32 mouse cellular contexts compared by ENCODE assay signal in genomic region chr1:85106013-85106412, GRCm38 (mm10). TPM values are rescaled to one million over a fixed set of nuclear protein-coding genes. Genes with fewer than 3 reads are reported as not detected.
"Had no signal": no experiment of that assay in that cellular context is flagged by ENCODE, and none has a peak within 500 bp of the region (broad histone marks: within the 10 kb centered on the region; RNA-seq: fewer than 3 reads in every experiment).

No protein-coding gene starts in this region.

RNA-seq across cellular contexts. Expression of gene A530032D15Rik, which starts 3.6 kb away (rescaled TPM):
- total RNA-seq: forebrain, postnatal 0 days; gastrocnemius, adult 2 months; gastrocnemius, postnatal 10 days; gastrocnemius, postnatal 14 days; gastrocnemius, postnatal 25 days; gastrocnemius, postnatal 36 days; gastrocnemius, postnatal 4 days had no signal
- polyA plus RNA-seq: cortical plate, adult 2 months; embryonic facial prominence, embryonic 10.5 days; embryonic facial prominence, embryonic 11.5 days; embryonic facial prominence, embryonic 12.5 days; embryonic facial prominence, embryonic 13.5 days; embryonic facial prominence, embryonic 14.5 days; embryonic facial prominence, embryonic 15.5 days; erythroblast, embryonic 14.5 days; forebrain, embryonic 10.5 days; forebrain, embryonic 11.5 days; forebrain, embryonic 12.5 days; forebrain, embryonic 13.5 days; forebrain, embryonic 14.5 days; forebrain, embryonic 15.5 days; forebrain, embryonic 16.5 days; forebrain, postnatal 0 days; frontal cortex, adult 2 months; gonadal fat pad, adult 2 months; heart, adult 2 months; heart, embryonic 10.5 days had no signal

RNA-seq across cellular contexts. Expression of gene Gm10553, which starts 6.0 kb away (rescaled TPM):
- total RNA-seq: common myeloid progenitor, adult 5-6 weeks; forebrain, postnatal 0 days; gastrocnemius, adult 18-20 months; gastrocnemius, adult 2 months; gastrocnemius, adult 8-10 months; gastrocnemius, postnatal 10 days; gastrocnemius, postnatal 14 days; gastrocnemius, postnatal 25 days; gastrocnemius, postnatal 36 days; gastrocnemius, postnatal 4 days; granulocyte monocyte progenitor cell, adult 5-6 weeks; heart, adult 18-20 months; heart, adult 2 months; heart, adult 8-10 months had no signal
- polyA plus RNA-seq: cortical plate, adult 2 months; embryonic facial prominence, embryonic 10.5 days; embryonic facial prominence, embryonic 11.5 days; embryonic facial prominence, embryonic 12.5 days; embryonic facial prominence, embryonic 13.5 days; embryonic facial prominence, embryonic 14.5 days; embryonic facial prominence, embryonic 15.5 days; erythroblast, embryonic 14.5 days; forebrain, embryonic 10.5 days; forebrain, embryonic 11.5 days; forebrain, embryonic 12.5 days; forebrain, embryonic 13.5 days; forebrain, embryonic 14.5 days; forebrain, embryonic 15.5 days; forebrain, embryonic 16.5 days; forebrain, postnatal 0 days; frontal cortex, adult 2 months; gonadal fat pad, adult 2 months; heart, adult 2 months; heart, embryonic 10.5 days had no signal
